Mouse (Mus musculus): ENCODE data around the gene Grip1.

- TF ChIP-seq EP300 (IDR thresholded peaks at IDR 0.05; ENCODE audit: insufficient read depth, low read depth, low read length) (no peak), CTCF (IDR thresholded peaks at IDR 0.05) (no peak)
Measured at GRCm38 (mm10) chr10:119428106-119428505, 25.5 kb upstream of the Grip1 start.
